Mouse (Mus musculus): ENCODE results near the gene Chd2. TPM values are rescaled to one million over a fixed set of nuclear protein-coding genes. Genes with fewer than 3 reads are reported as not detected.

Chd2 gene
- total and polyA plus RNA-seq, 3 experiments: 12.9 to 45.9 (median 28.3) TPM

GRCm38 (mm10) chr7:73405550-73405949, 136.1 kb downstream of the Chd2 start:
- no peak for DNase-seq

- no peak for DNase-seq
These were observed 138.1 kb downstream of the Chd2 start for GRCm38 (mm10) chr7:73403538-73403937.

- no peak for DNase-seq
These were observed 139.0 kb downstream of the Chd2 start for GRCm38 (mm10) chr7:73402671-73403070.

GRCm38 (mm10) chr7:73402106-73402505, 139.5 kb downstream of the Chd2 start:
- DNase-seq: no peak

- DNase-seq: no peak
These were observed 141.3 kb downstream of the Chd2 start for GRCm38 (mm10) chr7:73400051-73400916.

GRCm38 (mm10) chr7:73399501-73400044, 142.1 kb downstream of the Chd2 start:
- peak; percentile 83 for DNase-seq

GRCm38 (mm10) chr7:73398806-73399442, 142.7 kb downstream of the Chd2 start:
- no peak for DNase-seq

GRCm38 (mm10) chr7:73398319-73398718, 143.3 kb downstream of the Chd2 start:
- peak; percentile 89 for DNase-seq

- no peak for DNase-seq
These were observed 147.6 kb downstream of the Chd2 start for GRCm38 (mm10) chr7:73394013-73394409.

- no peak for DNase-seq
These were observed 148.2 kb downstream of the Chd2 start for GRCm38 (mm10) chr7:73393307-73394012.

GRCm38 (mm10) chr7:73392359-73392758, 149.3 kb downstream of the Chd2 start:
- no peak for DNase-seq

GRCm38 (mm10) chr7:73391518-73392321, 149.9 kb downstream of the Chd2 start:
- DNase-seq: peak; percentile 60

GRCm38 (mm10) chr7:73391002-73391517, 150.6 kb downstream of the Chd2 start:
- peak; percentile 94 for DNase-seq

- no peak for DNase-seq
These were observed 151.1 kb downstream of the Chd2 start for GRCm38 (mm10) chr7:73390426-73391001.

GRCm38 (mm10) chr7:73389871-73390294, 151.7 kb downstream of the Chd2 start:
- DNase-seq: no peak

GRCm38 (mm10) chr7:73389419-73389818, 152.2 kb downstream of the Chd2 start:
- no peak for DNase-seq

- DNase-seq: no peak
These were observed 152.8 kb downstream of the Chd2 start for GRCm38 (mm10) chr7:73388866-73389265.

GRCm38 (mm10) chr7:73382843-73383242, 158.8 kb downstream of the Chd2 start:
- DNase-seq: no peak

- no peak for DNase-seq
These were observed 163.6 kb downstream of the Chd2 start for GRCm38 (mm10) chr7:73378034-73378433.

GRCm38 (mm10) chr7:73377307-73377706, 164.3 kb downstream of the Chd2 start:
- no peak for DNase-seq

Measured in adrenal gland, adult 2 months (tissue).